Mouse (Mus musculus) testis, adult 2 months (tissue): ENCODE results near the gene Oasl2. TPM values are rescaled to one million over a fixed set of nuclear protein-coding genes. Genes with fewer than 3 reads are reported as not detected.
"Not testable (repeated sequence)": the region's sequence is repeated elsewhere in the genome, so short reads cannot be mapped to it uniquely, and the experiment has no call there.

Source experiments
- H3K27ac ChIP-seq: fragments of 200-500 bp; 2 replicates; pipeline ENCODE4 v1.5.1; 2012; ENCODE audit warnings: low read depth, low read length; ENCODE audit not compliant: control insufficient read depth, insufficient read depth
- H3K27me3 ChIP-seq: fragments of 200-500 bp; 2 replicates; pipeline ENCODE4 v1.6.1; 2012; ENCODE audit warnings: mild to moderate bottlenecking, low read length, moderate library complexity; ENCODE audit not compliant: control insufficient read depth, insufficient read depth
- H3K36me3 ChIP-seq: fragments of 200-500 bp; 2 replicates; pipeline ENCODE4 v1.6.1; 2012; ENCODE audit warnings: mild to moderate bottlenecking, low read length; ENCODE audit not compliant: control insufficient read depth, insufficient read depth
- H3K4me1 ChIP-seq: fragments of 200-500 bp; 2 replicates; pipeline ENCODE4 v1.6.1; 2012; ENCODE audit warnings: low read length; ENCODE audit not compliant: control insufficient read depth, insufficient read depth
- H3K4me3 ChIP-seq: fragments of 200-500 bp; 2 replicates; pipeline ENCODE4 v1.5.1; 2012; ENCODE audit warnings: low read depth, mild to moderate bottlenecking, low read length, moderate library complexity, mixed read lengths; ENCODE audit not compliant: control insufficient read depth
- CTCF ChIP-seq: fragments of 200-500 bp; IDR thresholded peaks from 2 replicates; pipeline ENCODE4 v1.5.1; 2012; ENCODE audit warnings: low read depth, mild to moderate bottlenecking, inconsistent platforms, low read length, moderate library complexity; ENCODE audit not compliant: control insufficient read depth, insufficient read depth, insufficient replicate concordance
- POLR2A ChIP-seq: fragments of 200-500 bp; IDR thresholded peaks from 2 replicates; pipeline ENCODE4 v1.6.1; 2012; ENCODE audit warnings: low read depth, mild to moderate bottlenecking, inconsistent platforms, low read length, moderate library complexity; ENCODE audit not compliant: control insufficient read depth
- polyA plus RNA-seq: library from polyadenylated mRNA; depleted of rRNA; stranded (reverse); fragments of >200 nt; gene quantifications from 2 replicates; pipeline ENCODE4 v1.2.3, GENCODE M21; 2012

Gene Oasl2
- polyA plus RNA-seq, 1 experiment: 4.4 TPM

- Histone ChIP-seq H3K36me3 (no peaks in the 10 kb centered on the region), H3K4me3 (no peak overlapping the region), H3K27me3 (no peaks in the 10 kb centered on the region), H3K27ac (no peak overlapping the region), H3K4me1 (peaks cover 10% of the 10 kb centered on the region)
- TF ChIP-seq CTCF (no peak), POLR2A (no peak)
Measured at GRCm38 (mm10) chr5:114926153-114926684, 29.5 kb downstream of the Oasl2 start.

- Histone ChIP-seq H3K36me3 (no peaks in the 10 kb centered on the region), H3K4me3 (no peak overlapping the region), H3K4me1 (peaks cover 11% of the 10 kb centered on the region), H3K27ac (no peak overlapping the region), H3K27me3 (no peaks in the 10 kb centered on the region)
- no peak for TF ChIP-seq CTCF
Measured at GRCm38 (mm10) chr5:114926753-114927152, 30.0 kb downstream of the Oasl2 start.

- TF ChIP-seq POLR2A (no peak), CTCF (no peak)
- Histone ChIP-seq H3K36me3 (no peaks in the 10 kb centered on the region), H3K27ac (no peak overlapping the region), H3K27me3 (no peaks in the 10 kb centered on the region), H3K4me3 (no peak overlapping the region), H3K4me1 (peaks cover 8% of the 10 kb centered on the region)
Measured at GRCm38 (mm10) chr5:114931626-114932025, 34.9 kb downstream of the Oasl2 start.

GRCm38 (mm10) chr5:114933206-114933605, 36.5 kb downstream of the Oasl2 start:
- H3K27ac ChIP-seq: no peak overlapping the region
- no peaks in the 10 kb centered on the region for H3K36me3 ChIP-seq
- H3K4me1 ChIP-seq: peaks cover 10% of the 10 kb centered on the region
- TF ChIP-seq CTCF: no peak
- no peak for TF ChIP-seq POLR2A
- H3K27me3 ChIP-seq: no peaks in the 10 kb centered on the region
- no peak overlapping the region for H3K4me3 ChIP-seq

GRCm38 (mm10) chr5:114935838-114936237, 39.1 kb downstream of the Oasl2 start:
- Histone ChIP-seq H3K4me1 (peaks cover 10% of the 10 kb centered on the region), H3K27ac (no peak overlapping the region), H3K27me3 (no peaks in the 10 kb centered on the region), H3K4me3 (no peak overlapping the region), H3K36me3 (no peaks in the 10 kb centered on the region)
- TF ChIP-seq CTCF: no peak
- no peak for TF ChIP-seq POLR2A

GRCm38 (mm10) chr5:114941138-114941537, 44.4 kb downstream of the Oasl2 start:
- not testable (repeated sequence) for H3K27ac ChIP-seq, H3K4me1 ChIP-seq, H3K36me3 ChIP-seq, H3K4me3 ChIP-seq, H3K27me3 ChIP-seq

GRCm38 (mm10) chr5:114942074-114942765, 45.5 kb downstream of the Oasl2 start, which contains the start of gene 2210016L21Rik:
Gene 2210016L21Rik, plus strand, starts transcription at chr5:114942158.
- Histone ChIP-seq H3K27ac (peak within 1 kb of the TSS; percentile 32; the same call in 1 of the 2 replicates), H3K27me3 (no peaks in the 10 kb centered on the region), H3K4me3 (peak within 1 kb of the TSS; percentile 90), H3K4me1 (peaks cover 4% of the 10 kb centered on the region; the same call in 1 of the 2 replicates), H3K36me3 (peaks cover 1% of the 10 kb centered on the region; the same call in 1 of the 2 replicates)
- no peak for TF ChIP-seq CTCF
- TF ChIP-seq POLR2A: peak; percentile 86

- Histone ChIP-seq H3K27ac (no peak overlapping the region), H3K4me1 (peaks cover 4% of the 10 kb centered on the region; the same call in 1 of the 2 replicates), H3K36me3 (peaks cover 1% of the 10 kb centered on the region; the same call in 1 of the 2 replicates), H3K4me3 (peak overlapping the region; percentile 90; the same call in 1 of the 2 replicates), H3K27me3 (no peaks in the 10 kb centered on the region)
- TF ChIP-seq POLR2A: no peak
- no peak for TF ChIP-seq CTCF
Measured at GRCm38 (mm10) chr5:114942766-114943130, 46.0 kb downstream of the Oasl2 start.
